Mouse (Mus musculus) forebrain, embryonic 13.5 days (tissue): ENCODE results near the gene Cgnl1. TPM values are rescaled to one million over a fixed set of nuclear protein-coding genes. Genes with fewer than 3 reads are reported as not detected.

Source experiments
- ATAC-seq: fragments of 200-750 bp; cut with Nextera tagmentation; 2 replicates; pipeline ENCODE4 v1.8.0; 2017
- H3K27ac ChIP-seq: fragments of 300-500 bp; sonication (generic); 2 replicates; pipeline ENCODE4 v1.5.1; 2015; ENCODE audit warnings: inconsistent platforms, mild to moderate bottlenecking, moderate library complexity
- H3K27me3 ChIP-seq: fragments of 300-500 bp; sonication (generic); 2 replicates; pipeline ENCODE4 v1.6.1; 2015; ENCODE audit warnings: mild to moderate bottlenecking, inconsistent platforms
- H3K36me3 ChIP-seq: fragments of 300-500 bp; sonication (generic); 2 replicates; pipeline ENCODE4 v1.6.1; 2015; ENCODE audit warnings: mild to moderate bottlenecking, inconsistent platforms; ENCODE audit not compliant: poor library complexity, severe bottlenecking
- H3K4me1 ChIP-seq: fragments of 300-500 bp; sonication (generic); 2 replicates; pipeline ENCODE4 v1.6.1; 2015; ENCODE audit warnings: inconsistent platforms
- H3K4me2 ChIP-seq: fragments of 300-500 bp; sonication (generic); 2 replicates; pipeline ENCODE4 v1.6.1; 2015; ENCODE audit warnings: inconsistent platforms, mild to moderate bottlenecking, moderate library complexity
- H3K4me3 ChIP-seq: fragments of 300-500 bp; sonication (generic); 2 replicates; pipeline ENCODE4 v1.5.1; 2015; ENCODE audit warnings: mild to moderate bottlenecking, inconsistent platforms
- H3K9ac ChIP-seq: fragments of 300-500 bp; sonication (generic); 2 replicates; pipeline ENCODE4 v1.6.1; 2015; ENCODE audit warnings: mild to moderate bottlenecking, inconsistent platforms
- H3K9me3 ChIP-seq: fragments of 300-500 bp; sonication (generic); replicated peaks from 2 replicates; pipeline ENCODE4 v1.6.1; 2016; ENCODE audit warnings: inconsistent platforms
- WGBS: fragments of 180-500 bp; shearing (Covaris S2); methylation state at CpG from one replicate; pipeline ENCODE4 v1.1.7; 2015; 5-methylcytosine and 5-hydroxymethylcytosine counted together
- polyA plus RNA-seq: library from polyadenylated mRNA; unstranded; fragments of >200 nt; fragmentation: Nextera tagmentation; extraction: Ambion mirVana; gene quantifications from 2 replicates; pipeline ENCODE4 v1.2.1, GENCODE M21; 2015

The Cgnl1 gene
- polyA plus RNA-seq, 1 experiment from 2014 or later: 4.0 TPM

DNA sequence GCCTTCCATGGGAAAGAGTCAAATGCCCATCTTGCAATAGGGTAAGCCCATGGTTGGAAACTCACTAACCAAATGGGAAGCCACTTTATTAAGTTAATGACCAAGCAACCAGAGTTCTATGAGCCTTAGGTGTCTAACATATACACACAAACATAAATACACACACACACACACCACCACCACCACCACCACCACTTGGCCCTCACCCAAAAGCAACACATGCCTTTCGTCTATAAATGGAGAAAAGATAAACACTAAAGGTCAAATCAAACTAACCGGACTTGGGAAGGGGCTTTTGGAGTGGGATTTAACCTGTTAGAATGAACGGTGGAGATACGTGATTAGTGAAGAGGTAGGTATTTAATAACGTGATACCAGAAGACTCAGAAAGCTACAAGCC, 180.3 kb downstream of the Cgnl1 start:
- Histone ChIP-seq H3K4me1 (peaks cover 10% of the 10 kb centered on the region), H3K27me3 (peaks cover 16% of the 10 kb centered on the region; the same call in 1 of the 2 replicates), H3K4me2 (no peak overlapping the region), H3K27ac (no peak overlapping the region), H3K9me3 (no peaks in the 10 kb centered on the region), H3K4me3 (no peak overlapping the region), H3K36me3 (no peaks in the 10 kb centered on the region), H3K9ac (no peak overlapping the region)
- whole genome bisulfite sequencing: 74% methylated on average over 5 of the region's 5 CpGs
- ATAC-seq: no peak

DNA sequence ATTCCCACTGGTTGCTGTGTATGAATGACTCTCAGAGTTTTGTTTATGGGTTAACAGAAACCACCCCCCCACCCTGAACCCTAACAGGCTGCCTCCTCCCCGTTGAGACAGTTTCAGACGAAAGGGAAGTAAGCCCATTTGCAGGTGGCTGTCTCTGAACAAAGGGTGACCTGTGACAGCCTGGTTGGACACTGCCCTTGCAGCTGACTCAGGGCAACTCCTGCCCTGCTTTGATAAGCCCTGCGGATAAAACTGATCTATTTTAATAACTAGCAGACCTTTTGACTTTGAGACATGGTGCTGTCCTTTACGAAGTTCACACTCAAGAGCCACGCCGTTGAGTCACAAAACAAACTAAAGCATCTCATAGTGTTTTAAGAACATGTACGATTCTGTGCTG, 181.6 kb downstream of the Cgnl1 start:
- no peak overlapping the region for H3K27ac ChIP-seq
- peaks cover 16% of the 10 kb centered on the region; the same call in 1 of the 2 replicates for H3K27me3 ChIP-seq
- no peak for ATAC-seq
- H3K4me2 ChIP-seq: no peak overlapping the region
- H3K9me3 ChIP-seq: no peaks in the 10 kb centered on the region; the same call in 1 of the 2 replicates
- 77% methylated on average over 7 of the region's 7 CpGs for whole genome bisulfite sequencing
- H3K36me3 ChIP-seq: no peaks in the 10 kb centered on the region
- no peak overlapping the region for H3K4me3 ChIP-seq
- no peak overlapping the region for H3K9ac ChIP-seq
- H3K4me1 ChIP-seq: peaks cover 10% of the 10 kb centered on the region

DNA sequence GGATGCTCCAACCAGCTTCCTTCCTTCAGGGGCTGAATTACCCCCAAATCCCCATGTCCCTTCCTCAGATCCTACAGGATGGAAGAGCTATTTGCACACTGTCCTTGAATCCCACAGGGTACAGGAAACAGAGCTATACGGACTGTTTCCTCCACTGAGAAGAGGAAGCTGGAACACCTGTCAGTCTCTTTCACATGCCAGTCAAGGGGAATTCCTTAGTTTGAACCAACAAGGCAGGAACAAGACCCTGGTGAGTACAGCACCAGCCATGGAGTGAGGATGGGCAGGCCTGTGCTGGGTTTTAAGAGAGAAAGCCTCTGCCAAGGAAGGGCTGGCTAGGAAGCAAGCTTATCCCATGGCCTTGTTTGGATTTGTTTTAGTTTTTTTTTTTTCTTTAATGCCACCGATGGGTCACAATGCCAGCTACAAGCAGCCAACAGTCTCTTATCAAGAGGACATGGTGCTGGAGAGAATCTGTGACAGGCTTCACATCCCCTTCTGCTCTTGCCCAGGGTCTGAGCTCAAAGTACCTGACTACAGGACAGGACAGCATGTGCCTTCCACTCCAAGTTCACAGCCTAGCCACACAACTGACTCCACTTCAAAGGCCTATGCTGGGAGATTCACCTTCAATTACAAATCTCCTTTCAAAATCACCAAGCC, 182.3 kb downstream of the Cgnl1 start:
- Histone ChIP-seq H3K9ac (no peak overlapping the region), H3K4me2 (no peak overlapping the region), H3K4me3 (no peak overlapping the region), H3K36me3 (no peaks in the 10 kb centered on the region), H3K4me1 (peaks cover 10% of the 10 kb centered on the region), H3K27ac (no peak overlapping the region), H3K27me3 (peaks cover 16% of the 10 kb centered on the region; the same call in 1 of the 2 replicates), H3K9me3 (no peaks in the 10 kb centered on the region; the same call in 1 of the 2 replicates)
- ATAC-seq: no peak
- 79% methylated on average over 2 of the region's 2 CpGs for WGBS

DNA sequence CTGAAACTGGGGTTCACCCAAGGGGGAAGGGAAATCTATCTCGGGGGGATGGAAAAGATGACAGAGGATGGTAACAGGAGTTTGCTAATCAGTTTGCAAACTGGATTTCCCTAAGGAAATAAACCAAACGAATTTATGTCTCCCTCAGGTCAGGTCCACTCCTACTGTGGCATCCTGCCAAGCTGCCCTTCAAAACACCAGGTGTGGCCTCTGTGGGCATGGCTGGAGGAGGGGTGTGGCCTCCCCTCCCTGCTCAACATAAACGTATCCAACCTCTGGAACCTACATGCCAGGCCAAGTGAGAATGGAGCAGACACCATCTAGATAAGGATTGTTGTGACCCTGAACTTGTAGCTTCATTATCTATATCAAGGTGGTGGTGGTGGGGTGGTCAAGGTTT, 185.0 kb downstream of the Cgnl1 start:
- Histone ChIP-seq H3K27me3 (peaks cover 9% of the 10 kb centered on the region; the same call in 1 of the 2 replicates), H3K4me1 (no peaks in the 10 kb centered on the region), H3K4me2 (no peak overlapping the region), H3K27ac (no peak overlapping the region), H3K9ac (no peak overlapping the region), H3K36me3 (no peaks in the 10 kb centered on the region), H3K9me3 (no peaks in the 10 kb centered on the region; the same call in 1 of the 2 replicates), H3K4me3 (no peak overlapping the region)
- no peak for ATAC-seq
- WGBS: 60% methylated on average over 3 of the region's 3 CpGs

DNA sequence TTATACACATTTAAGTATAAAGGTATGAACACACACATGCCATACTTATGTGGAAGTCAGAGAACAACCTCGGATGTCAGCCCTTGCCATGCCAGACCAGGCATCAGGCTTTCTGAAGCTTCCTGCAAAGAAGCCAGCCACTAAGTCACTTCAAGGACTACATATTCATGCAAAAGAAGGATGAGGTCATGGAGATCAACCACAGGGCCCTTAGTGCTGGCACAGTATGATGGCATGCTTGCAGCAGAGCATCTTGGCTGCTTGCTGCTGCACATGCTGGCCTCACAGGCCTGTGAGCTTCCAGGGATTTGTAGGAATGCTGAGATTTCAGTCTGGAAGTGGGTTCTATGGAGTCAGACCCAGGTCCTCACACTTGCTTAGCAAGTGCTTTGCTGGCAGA, 188.6 kb downstream of the Cgnl1 start:
- ATAC-seq: no peak
- Histone ChIP-seq H3K4me2 (no peak overlapping the region), H3K9me3 (no peaks in the 10 kb centered on the region; the same call in 1 of the 2 replicates), H3K27me3 (no peaks in the 10 kb centered on the region), H3K4me3 (no peak overlapping the region), H3K4me1 (no peaks in the 10 kb centered on the region), H3K27ac (no peak overlapping the region), H3K9ac (no peak overlapping the region), H3K36me3 (no peaks in the 10 kb centered on the region)
- 83% methylated on average over 1 of the region's 1 CpGs for WGBS

DNA sequence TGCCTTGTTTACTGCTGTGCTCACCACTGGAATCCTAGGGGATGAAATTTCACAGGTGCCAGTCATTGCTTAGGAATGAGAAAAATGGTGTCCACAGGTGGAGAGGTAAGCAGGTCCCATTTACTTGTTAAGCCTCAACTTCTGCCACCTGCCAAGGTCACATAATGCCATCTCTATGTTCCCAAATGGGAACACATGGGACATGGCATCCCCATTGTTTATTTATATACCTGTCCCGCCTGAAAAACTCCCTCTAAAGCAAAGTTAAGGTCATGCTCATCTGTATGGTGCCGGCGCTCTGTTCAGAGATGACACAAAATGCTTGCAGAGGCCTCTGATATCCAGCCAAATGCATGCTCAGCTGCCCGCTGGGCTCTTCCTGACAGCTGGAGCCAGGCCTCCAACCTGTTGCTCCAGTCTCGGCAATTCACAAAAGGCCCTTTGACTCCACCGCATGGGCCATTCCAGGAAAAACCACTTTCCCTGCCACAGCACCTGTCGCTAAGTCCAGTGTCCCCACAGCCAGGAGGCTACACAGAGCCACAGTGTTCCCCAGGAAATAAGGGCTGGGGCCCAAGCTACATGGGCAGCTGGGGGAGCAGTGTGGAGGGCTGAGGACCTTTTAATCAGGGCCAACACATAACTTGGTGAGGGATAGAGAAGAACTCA, 192.4 kb downstream of the Cgnl1 start:
- no peaks in the 10 kb centered on the region for H3K27me3 ChIP-seq
- H3K36me3 ChIP-seq: no peaks in the 10 kb centered on the region
- H3K9ac ChIP-seq: no peak overlapping the region
- no peaks in the 10 kb centered on the region for H3K9me3 ChIP-seq
- no peak overlapping the region for H3K4me2 ChIP-seq
- no peak for ATAC-seq
- no peak overlapping the region for H3K4me3 ChIP-seq
- no peaks in the 10 kb centered on the region for H3K4me1 ChIP-seq
- H3K27ac ChIP-seq: no peak overlapping the region
- 72% methylated on average over 7 of the region's 7 CpGs for WGBS

Other genes starting within 250 kb of the Cgnl1 start
- 2.4 and 2.5 TPM in 2 replicates for gene Myzap, start 179.2 kb downstream of the Cgnl1 start, polyA plus RNA-seq